Mouse (Mus musculus) retina, postnatal 7 days (tissue): ENCODE measurements around the gene 5730507C01Rik.
"Not testable (repeated sequence)": the region's sequence is repeated elsewhere in the genome, so short reads cannot be mapped to it uniquely, and the experiment has no call there.

Experiments
- DNase-seq: peaks from one replicate; pipeline ENCODE4 v3.0.0-alpha.2; 2012; ENCODE audit warnings: low read depth, low spot score

Gene 5730507C01Rik

GRCm38 (mm10) chr12:18514171-18514570 is at the start of gene 5730507C01Rik:
Gene 5730507C01Rik (plus strand): TSS chr12:18514510.
- no peak for DNase-seq

- not testable (repeated sequence) for DNase-seq
Measured at GRCm38 (mm10) chr12:18514616-18515015, 306 bp downstream of the 5730507C01Rik start.

GRCm38 (mm10) chr12:18515077-18515476 is 767 bp downstream of the 5730507C01Rik start:
- DNase-seq, result not testable (repeated sequence)
